Mouse (Mus musculus): Measurements from ENCODE around the gene Synm.

Gene Synm

DNA sequence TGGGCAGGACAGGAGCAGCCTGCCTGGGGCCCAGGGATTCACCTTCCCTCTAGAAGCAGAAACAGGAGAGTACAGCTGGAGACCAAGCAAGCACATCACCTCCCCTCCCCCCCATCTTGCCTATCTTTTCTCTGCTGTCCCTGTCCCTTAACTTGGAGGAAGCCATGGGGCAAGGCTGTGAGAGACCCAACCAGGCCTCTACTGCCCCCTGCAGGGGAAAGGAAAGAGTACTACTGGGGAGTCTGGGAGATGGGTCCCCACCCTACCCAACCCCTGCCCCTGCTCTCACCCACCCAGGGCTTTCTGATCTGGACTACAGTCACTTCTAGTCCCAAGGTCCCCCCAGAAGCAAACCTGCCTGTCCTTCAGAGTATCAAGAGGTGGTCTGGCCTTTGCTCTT, 58.7 kb downstream of the Synm start:
- DNase-seq (ENCODE audit: low spot score in 2 of 2): peak in 1 of 2 experiments; percentile 36

DNA sequence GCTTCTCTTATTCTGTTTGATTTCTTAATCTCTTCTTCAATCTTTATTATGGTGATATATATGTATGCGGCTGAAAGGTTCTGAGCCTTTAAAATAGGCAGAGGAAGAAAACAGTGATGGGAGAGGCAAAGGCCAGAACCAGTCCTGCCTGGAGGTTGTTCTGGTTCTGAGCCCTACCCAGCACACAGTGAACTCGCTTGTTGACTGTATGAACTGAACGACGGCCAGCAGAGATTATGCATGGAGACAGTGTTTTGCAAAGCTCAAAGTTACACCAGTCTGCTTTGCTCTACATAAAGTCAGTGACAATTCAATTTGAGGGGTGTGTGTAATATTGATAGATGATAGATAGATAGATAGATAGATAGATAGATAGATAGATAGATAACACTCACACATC, 60.2 kb downstream of the Synm start:
- DNase-seq (ENCODE audit: low spot score in 2 of 2): peak; percentile 31 to 43

DNA sequence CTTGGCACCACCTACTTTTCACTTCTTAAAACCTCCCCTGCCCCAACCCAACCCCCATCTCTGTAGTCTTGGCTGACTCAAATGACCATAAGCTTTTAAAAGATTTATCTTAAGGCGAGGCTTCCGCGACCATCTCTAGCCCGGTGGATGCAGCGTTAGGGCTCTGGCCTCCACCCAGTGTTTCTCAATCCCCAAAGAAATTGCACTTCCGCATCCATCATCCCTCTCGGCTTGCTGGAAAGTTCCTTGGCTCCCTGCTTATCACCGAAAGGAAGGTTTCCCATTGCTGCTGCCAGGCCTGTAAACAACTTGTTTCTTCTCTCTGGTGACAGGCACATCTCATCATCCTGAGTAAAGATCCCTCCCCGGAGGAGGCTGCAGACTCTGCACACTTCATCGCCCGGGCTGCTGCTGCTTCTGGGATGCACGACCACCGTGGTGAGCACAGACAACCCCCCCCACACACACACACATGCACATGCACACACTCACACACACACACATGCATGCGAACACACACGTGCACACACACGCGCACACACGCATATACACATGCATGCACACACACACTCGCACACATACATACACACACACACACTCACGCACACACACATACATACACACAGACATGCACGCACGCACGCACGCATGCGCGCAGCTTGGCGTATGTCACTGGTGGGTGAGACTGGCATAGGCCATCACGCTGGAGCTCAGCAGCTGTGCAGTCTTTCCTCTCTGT, 61.5 kb downstream of the Synm start:
- DNase-seq (ENCODE audit: low spot score in 2 of 2): peak in 1 of 2 experiments; percentile 65

DNA sequence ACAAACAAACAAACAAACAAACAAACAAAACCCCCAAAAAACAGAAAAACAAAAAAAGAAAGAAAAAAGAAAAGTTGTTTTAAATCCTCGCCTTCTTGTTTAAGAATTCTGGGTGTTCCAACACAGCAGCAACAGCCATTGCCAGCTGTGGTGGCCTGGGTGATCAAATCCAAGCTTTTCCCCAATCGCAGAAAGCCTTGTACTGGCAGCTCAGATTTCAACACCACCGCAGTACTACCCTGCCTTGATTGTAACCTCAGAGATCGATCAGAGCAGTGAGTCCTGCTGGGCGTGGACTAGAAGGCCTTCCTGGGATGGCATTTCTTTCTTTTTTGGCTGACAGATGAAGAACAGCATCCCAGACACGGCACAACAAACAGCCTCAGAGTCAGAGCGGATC, 63.6 kb downstream of the Synm start:
- no peak for DNase-seq (ENCODE audit: low spot score in 2 of 2)

DNA sequence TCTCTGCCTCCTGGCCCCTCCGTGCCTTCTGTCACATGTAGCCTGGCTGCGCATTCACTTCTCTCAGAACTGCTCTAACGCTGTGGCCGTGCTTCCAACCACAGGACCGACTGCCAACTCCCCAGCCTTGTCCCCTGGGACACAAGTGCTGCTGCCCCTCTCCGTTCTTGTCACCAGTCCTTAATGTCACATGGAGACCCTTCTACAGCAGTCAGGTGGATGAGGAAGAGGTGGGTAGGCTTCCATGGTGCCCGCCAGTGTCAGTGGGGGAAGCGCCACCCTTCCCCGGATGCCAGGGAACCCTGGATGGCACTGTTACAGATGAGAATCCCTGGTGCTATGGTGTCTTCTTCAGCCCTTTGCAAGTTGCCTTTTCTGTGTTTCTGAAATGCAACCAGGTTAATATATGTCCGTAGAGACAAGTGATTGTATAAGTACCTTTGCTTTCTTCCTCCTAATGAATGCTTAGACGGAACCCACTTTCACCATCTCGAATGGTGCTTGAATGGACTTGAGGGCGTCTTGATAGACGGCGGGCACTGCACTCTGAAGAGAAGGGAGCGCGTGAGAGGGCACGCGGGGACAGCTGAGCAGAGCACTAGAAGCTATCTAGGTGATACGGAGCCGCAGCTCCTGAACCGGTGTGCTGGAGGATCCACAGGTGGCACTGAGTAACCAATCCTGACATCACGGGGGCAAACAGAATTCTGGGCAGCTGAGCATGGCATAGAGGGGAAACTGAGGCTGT, 66.6 kb downstream of the Synm start:
- no peak for DNase-seq (ENCODE audit: low spot score in 2 of 2)

DNA sequence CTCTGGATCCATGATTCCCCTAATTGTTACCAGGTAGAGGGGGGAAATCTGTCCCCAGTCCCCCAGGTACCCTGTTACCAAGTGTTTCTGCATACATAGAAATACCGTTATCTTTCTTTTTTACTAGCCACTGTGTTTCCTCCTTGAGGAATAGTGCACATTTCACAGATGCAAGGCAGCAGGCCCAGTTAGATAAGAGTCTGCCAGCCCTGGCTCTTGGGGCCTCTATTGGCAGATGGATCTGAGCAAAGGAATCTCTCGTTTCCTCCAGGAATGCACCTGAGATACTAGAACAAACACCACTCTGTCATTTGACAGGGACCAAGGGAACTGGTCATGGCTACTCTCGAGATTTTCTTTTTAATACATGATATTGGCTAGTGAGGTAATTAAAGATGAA, 67.4 kb downstream of the Synm start:
- peak in 1 of 2 experiments; percentile 58 for DNase-seq (ENCODE audit: low spot score in 2 of 2)

DNA sequence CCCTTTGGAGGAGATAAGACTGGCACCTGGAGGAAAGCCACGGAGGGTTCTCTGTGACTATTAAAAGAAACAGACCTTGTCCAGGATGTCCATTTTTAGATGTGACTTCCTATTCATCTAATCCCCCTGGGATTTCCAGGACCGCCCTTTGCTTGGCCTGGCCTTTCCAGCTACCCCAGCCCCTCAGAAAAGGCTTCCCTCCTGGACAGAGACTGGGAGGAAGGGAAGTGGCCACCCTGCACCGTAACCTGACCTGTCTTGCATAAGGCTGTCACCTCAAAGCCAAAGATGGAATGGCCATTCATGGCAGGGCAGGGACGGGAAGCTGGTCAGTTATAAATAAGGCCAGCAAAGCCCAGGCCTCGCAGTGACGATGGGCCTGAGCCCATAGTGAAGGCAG, 68.5 kb downstream of the Synm start:
- DNase-seq (ENCODE audit: low spot score in 2 of 2): no peak

DNA sequence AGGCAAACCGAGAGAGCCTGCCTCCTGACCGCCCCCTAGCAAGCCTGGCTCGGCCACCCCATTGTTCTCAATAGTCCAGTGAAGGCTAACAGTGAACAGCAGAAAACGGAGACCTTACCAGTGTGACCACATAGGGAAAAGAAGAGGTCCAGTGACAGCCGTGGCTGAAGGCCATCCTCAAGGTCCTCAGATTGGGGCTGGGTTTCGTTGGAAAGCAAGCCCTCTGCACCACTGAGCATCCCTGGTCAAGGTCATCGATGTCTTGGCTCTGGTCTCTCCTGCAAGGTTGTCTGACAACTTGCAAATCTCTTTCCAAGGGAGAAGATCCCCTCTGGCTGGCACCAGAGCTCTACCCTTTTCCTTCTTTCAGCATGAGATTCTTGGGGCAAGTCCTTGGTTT, 69.7 kb downstream of the Synm start:
- DNase-seq (ENCODE audit: low spot score in 2 of 2): no peak

DNA sequence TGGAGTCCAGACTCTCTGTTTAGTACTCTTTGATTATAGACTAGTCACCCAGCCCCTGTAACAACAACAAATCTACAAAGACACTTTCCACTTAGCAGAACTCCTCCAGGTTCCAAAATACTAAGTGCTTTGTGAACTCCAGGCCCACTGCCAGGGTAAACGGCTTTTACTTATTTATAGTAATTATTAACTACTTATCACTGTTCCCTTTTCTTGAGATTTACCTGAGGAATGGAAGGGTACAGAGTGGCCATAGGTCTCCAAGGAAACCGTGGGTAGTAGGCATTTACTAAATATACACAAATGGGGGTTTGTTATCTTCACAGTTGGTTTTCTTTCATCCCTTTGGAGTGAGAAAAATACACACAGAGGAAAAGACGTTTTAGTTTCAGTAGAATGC, 71.3 kb downstream of the Synm start:
- DNase-seq (ENCODE audit: low spot score in 2 of 2): no peak

DNA sequence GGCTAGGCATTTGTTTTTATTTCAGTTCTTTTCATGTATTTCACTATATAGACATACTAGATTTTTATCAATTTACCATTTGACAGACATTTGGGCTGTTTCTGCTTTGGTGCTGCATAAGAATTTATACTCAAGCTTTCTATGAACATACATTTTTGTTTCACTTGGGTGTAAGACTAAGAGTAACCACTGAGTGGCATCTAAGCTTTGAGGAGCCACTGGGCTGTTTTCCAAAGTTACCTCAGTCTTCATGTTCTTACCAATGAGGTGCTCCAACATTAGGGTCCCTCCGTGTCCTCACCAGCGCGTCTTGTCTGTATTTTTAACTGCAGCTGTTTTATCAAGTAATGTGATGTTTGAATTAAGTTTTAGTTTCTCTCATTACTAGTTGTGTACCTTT, 73.0 kb downstream of the Synm start:
- no peak for DNase-seq (ENCODE audit: low spot score in 2 of 2)

DNA sequence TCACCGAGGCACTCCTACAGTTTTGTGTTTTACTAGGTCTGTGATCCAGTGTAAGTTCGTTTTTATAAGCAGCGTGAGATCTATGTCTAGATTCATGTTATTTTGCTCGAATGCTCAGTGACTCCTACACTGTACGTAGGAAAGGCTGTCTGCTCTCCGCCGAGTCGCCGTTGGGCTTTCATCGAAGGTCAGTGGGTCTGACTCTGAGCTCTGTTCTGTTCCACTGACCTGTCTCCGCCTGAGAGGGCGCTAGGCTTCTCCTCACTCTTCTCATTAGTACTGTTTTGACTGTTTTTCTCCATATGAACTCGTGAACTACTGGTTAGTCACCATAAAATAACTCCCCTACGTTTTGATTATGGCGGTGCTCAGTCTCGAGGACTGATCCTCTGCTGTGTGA, 76.5 kb downstream of the Synm start:
- DNase-seq (ENCODE audit: low spot score in 2 of 2): no peak

DNA sequence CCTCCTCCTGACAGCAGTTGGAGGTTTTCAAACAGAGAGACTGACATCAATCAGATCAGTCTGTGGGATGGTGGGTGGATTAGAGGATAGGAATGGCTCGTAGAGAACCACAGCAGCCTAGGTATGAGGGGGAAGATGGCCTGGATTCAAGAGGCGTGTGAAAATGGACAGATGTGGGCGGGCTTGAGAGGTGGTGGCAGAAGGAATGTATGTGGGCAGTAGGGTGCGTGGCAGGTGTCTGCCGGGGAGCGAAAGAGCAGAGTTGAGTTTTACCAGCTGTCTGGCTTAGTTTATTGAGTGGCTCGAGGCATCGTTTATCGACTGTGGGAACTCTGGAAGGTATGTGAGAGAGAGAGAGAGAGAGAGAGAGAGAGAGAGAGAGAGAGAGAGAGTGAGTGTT, 78.5 kb downstream of the Synm start:
- no peak for DNase-seq (ENCODE audit: low spot score in 2 of 2)
